Mouse (Mus musculus): ENCODE data around the gene Gm3248.
A peak's percentile ranks its signal among the peaks of the same experiment; 100 is the strongest.
"Not testable (repeated sequence)": the region's sequence is repeated elsewhere in the genome, so short reads cannot be mapped to it uniquely, and the experiment has no call there.

Gm3248 gene

GRCm38 (mm10) chr14:5961635-5962034 is at the start of gene Gm3248:
TSS of gene Gm3248 (minus strand) at chr14:5961745.
- peak in 1 of 2 experiments; percentile 4 for DNase-seq (ENCODE audit: low spot score in 2 of 2)

- peak in 1 of 2 experiments; percentile 6 for DNase-seq (ENCODE audit: low spot score in 2 of 2)
Measured at GRCm38 (mm10) chr14:5987136-5987535, 25.6 kb upstream of the Gm3248 start.

DNA sequence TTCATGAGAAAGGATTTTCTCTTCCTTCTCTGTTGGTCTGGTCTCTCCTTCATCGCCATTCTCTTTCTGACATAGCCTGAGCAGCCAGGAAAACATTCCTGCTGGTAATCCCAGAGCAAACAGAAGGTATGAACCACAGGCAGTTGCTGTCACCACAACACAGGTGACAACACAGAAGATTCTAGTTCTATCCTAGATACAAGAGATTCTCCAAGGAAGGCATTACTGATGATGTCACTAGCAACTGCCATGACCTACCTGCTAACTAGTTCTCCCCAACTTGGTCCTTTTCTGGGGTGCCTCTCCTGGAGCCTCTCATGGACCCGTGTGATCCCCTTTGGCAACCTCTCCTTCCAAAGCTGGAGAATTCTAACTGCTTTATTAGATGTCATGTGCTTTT is 17.5 kb upstream of the Gm3248 start, which contains the start of gene Gm3453:
Gm3453 (minus strand) TSS at position 101 of the 400 bp plus-strand sequence.
- not testable (repeated sequence) for DNase-seq (ENCODE audit: low spot score in 2 of 2)

DNA sequence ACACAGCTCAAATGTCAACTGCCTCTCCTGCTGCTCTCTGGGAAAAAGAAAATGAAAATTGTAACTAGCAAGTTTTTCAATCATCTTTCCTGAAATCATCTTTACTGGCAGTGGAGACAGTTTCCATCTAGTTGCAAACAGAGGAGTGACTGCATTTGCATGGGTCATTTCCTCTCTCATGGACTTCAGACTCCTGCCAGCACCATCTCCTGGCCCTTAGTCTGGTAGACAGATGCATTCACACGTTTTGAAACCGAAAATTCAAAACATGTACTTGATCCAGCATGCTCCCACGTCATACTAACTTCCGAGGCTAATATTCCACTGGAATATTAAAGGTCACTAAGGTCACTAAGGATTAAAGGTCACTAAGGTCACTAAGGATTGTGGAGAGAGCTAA is 896 bp upstream of the Gm3248 start:
- DNase-seq (ENCODE audit: low spot score in 2 of 2), result not testable (repeated sequence)

GRCm38 (mm10) chr14:5961102-5961501 is 443 bp downstream of the Gm3248 start:
- DNase-seq (ENCODE audit: low spot score in 2 of 2), result peak in 1 of 2 experiments; percentile 4

DNA sequence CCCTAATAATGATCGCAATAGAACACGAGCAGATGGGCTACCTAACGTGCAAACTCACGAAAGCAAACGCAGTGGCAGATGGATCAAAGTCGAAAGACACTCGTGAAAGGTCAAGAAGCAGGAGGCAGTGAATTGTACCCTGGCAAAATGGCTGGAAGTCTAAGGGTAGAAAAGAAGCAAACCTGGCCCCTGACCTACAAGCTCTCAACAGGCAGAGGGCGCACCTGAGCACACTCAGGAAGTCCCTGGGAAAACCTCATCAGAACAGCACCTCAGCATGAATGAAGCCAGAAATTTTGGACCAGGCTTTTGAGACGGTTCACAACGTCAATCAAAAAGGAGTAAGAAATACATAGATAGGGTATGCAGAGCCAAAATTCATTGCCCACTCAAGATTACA is 1.1 kb downstream of the Gm3248 start:
- DNase-seq (ENCODE audit: low spot score in 2 of 2), result peak in 1 of 2 experiments; percentile 8

- DNase-seq (ENCODE audit: low spot score in 2 of 2), result not testable (repeated sequence)
Measured at GRCm38 (mm10) chr14:5923276-5923675, 38.3 kb downstream of the Gm3248 start.

- not testable (repeated sequence) for DNase-seq (ENCODE audit: low spot score in 2 of 2)
Measured at GRCm38 (mm10) chr14:5918330-5918942, 43.1 kb downstream of the Gm3248 start.

GRCm38 (mm10) chr14:5913701-5914100 is 47.8 kb downstream of the Gm3248 start:
- DNase-seq (ENCODE audit: low spot score in 2 of 2), result not testable (repeated sequence)
